Mouse (Mus musculus) neural tube, embryonic 11.5 days (tissue): ENCODE measurements around the gene Plek2. TPM values are rescaled to one million over a fixed set of nuclear protein-coding genes. Genes with fewer than 3 reads are reported as not detected.

Experiments
- ATAC-seq: fragments of 200-750 bp; cut with Nextera tagmentation; 2 replicates; pipeline ENCODE4 v1.8.0; 2017; ENCODE audit warnings: moderate number of reproducible peaks, mild to moderate bottlenecking, moderate TSS enrichment, moderate library complexity; ENCODE audit not compliant: insufficient read depth, low FRiP score, low TSS enrichment
- DNase-seq: peaks from one replicate; pipeline ENCODE4 v3.0.0-alpha.2; 2015; ENCODE audit warnings: low spot score
- H3K27ac ChIP-seq: fragments of 300-500 bp; sonication (generic); 2 replicates; pipeline ENCODE4 v1.5.1; 2014; ENCODE audit warnings: low read depth, mild to moderate bottlenecking, low read length
- H3K27me3 ChIP-seq: fragments of 300-500 bp; sonication (generic); 2 replicates; pipeline ENCODE4 v1.6.1; 2014; ENCODE audit warnings: mild to moderate bottlenecking, low read length, mixed read lengths; ENCODE audit not compliant: control insufficient read depth, insufficient read depth
- H3K36me3 ChIP-seq: fragments of 300-500 bp; sonication (generic); 2 replicates; pipeline ENCODE4 v1.6.1; 2014; ENCODE audit warnings: mild to moderate bottlenecking, low read length, moderate library complexity, mixed read lengths; ENCODE audit not compliant: control insufficient read depth, insufficient read depth
- H3K4me1 ChIP-seq: fragments of 300-500 bp; sonication (generic); 2 replicates; pipeline ENCODE4 v1.6.1; 2014; ENCODE audit warnings: low read length, mixed read lengths; ENCODE audit not compliant: control insufficient read depth, insufficient read depth
- H3K4me2 ChIP-seq: fragments of 300-500 bp; sonication (generic); 2 replicates; pipeline ENCODE4 v1.6.1; 2014; ENCODE audit warnings: low read depth, mild to moderate bottlenecking, moderate library complexity
- H3K4me3 ChIP-seq: fragments of 300-500 bp; sonication (generic); 2 replicates; pipeline ENCODE4 v1.5.1; 2014; ENCODE audit warnings: low read depth, low read length
- H3K9ac ChIP-seq: fragments of 300-500 bp; sonication (generic); 2 replicates; pipeline ENCODE4 v1.6.1; 2014; ENCODE audit warnings: mild to moderate bottlenecking, low read length
- H3K9me3 ChIP-seq: fragments of 300-500 bp; sonication (generic); 2 replicates; pipeline ENCODE4 v1.6.1; 2016; ENCODE audit warnings: low read length; ENCODE audit not compliant: control insufficient read depth
- WGBS: fragments of 180-500 bp; shearing (Covaris S2); extraction: QIAGEN DNeasy Blood & Tissue Kit; methylation state at CpG from one replicate; pipeline ENCODE4 v1.1.7; 2014; 5-methylcytosine and 5-hydroxymethylcytosine counted together
- polyA plus RNA-seq: library from polyadenylated mRNA; unstranded; fragments of >200 nt; fragmentation: Nextera tagmentation; extraction: Ambion mirVana; gene quantifications from 2 replicates; pipeline ENCODE4 v1.2.1, GENCODE M21; 2014

Plek2 gene
- 2.2 and 2.8 TPM in 2 replicates for polyA plus RNA-seq

GRCm38 (mm10) chr12:78906707-78907162, at the start of gene Plek2:
Plek2 (minus strand) TSS chr12:78906964.
- H3K27me3 ChIP-seq = peaks cover 21% of the 10 kb centered on the region
- peak within 1 kb of the TSS; percentile 38 for H3K9ac ChIP-seq
- WGBS = 1% methylated on average over 37 of the region's 38 CpGs
- H3K27ac ChIP-seq = no peak within 1 kb of the TSS
- H3K4me2 ChIP-seq = peak within 1 kb of the TSS; percentile 78
- H3K36me3 ChIP-seq = no peaks in the 10 kb centered on the region
- no peaks in the 10 kb centered on the region for H3K4me1 ChIP-seq
- peak within 1 kb of the TSS; percentile 34 for H3K4me3 ChIP-seq
- no peaks in the 10 kb centered on the region for H3K9me3 ChIP-seq
- ATAC-seq = no peak
- peak; percentile 67 for DNase-seq

DNA sequence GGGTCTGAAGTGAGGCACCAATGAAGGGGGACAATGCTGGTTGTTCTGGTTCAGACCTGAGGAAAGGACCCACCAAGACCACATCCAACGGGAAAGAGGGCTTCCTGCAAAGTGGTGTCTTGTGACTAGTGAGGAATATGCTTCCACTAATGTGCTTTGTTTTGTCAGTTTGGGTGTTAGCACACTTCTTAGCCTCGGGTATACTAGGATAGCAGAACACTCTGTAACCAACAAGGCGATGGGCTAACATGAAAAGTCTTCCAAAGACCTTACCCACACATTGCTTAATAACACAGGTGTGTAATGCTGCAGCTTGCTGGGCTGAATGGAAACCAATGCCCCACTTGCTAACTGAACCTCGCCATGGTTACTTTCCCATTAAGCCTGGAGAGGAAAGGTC, 49.6 kb upstream of the Plek2 start:
- no peaks in the 10 kb centered on the region for H3K4me1 ChIP-seq
- H3K4me2 ChIP-seq = no peak overlapping the region
- WGBS = 87% methylated on average over 4 of the region's 4 CpGs
- no peak overlapping the region for H3K4me3 ChIP-seq
- H3K9me3 ChIP-seq = no peaks in the 10 kb centered on the region; the same call in 1 of the 2 replicates
- H3K27me3 ChIP-seq = no peaks in the 10 kb centered on the region
- no peak overlapping the region for H3K27ac ChIP-seq
- no peak overlapping the region for H3K9ac ChIP-seq
- no peaks in the 10 kb centered on the region for H3K36me3 ChIP-seq
- no peak for ATAC-seq
- no peak for DNase-seq

DNA sequence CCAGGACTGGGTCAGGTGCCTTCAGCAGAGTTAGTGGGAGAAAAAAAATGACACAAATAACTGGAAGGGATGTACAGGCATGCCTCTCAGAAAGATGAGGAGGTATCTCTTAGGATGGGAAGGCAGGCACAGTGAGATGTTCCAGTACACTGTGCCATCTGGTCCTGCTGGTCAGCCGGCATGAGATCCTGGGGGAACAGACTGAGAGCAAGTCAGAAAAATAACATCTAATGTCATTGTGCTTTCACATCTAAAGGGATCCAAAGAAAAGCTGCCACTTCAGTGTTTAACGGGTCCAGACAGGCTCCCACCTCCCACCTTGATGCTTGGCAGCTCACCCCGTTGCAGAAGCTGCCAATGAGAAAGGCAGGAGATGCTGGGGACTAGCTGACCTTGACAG, 45.7 kb upstream of the Plek2 start:
- H3K36me3 ChIP-seq = no peaks in the 10 kb centered on the region
- ATAC-seq = no peak
- WGBS = 55% methylated on average over 3 of the region's 3 CpGs

DNA sequence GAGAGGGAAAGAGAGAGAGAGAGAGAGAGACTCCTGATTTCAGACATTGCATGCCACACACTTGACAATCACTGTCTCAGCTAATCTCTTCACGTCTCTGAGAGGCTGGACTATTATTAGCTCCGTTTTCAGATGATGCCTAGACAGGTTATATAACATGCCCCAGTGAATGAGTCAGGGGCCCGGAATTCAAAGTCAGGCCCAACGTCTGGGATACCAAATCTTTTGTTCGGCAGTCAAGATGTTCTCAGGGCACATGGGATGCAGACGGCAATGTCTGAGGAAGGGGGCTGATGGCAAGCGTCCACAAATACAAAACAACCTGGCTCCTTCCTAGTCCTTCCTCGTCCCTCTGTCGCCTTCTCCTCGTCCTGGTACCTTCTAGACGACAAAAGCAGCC, 45.3 kb upstream of the Plek2 start:
- WGBS = 77% methylated on average over 11 of the region's 11 CpGs
- H3K27me3 ChIP-seq = no peaks in the 10 kb centered on the region
- no peak overlapping the region for H3K4me3 ChIP-seq
- no peak overlapping the region for H3K9ac ChIP-seq
- H3K9me3 ChIP-seq = no peaks in the 10 kb centered on the region; the same call in 1 of the 2 replicates
- no peaks in the 10 kb centered on the region for H3K4me1 ChIP-seq
- DNase-seq (no peak), ATAC-seq (no peak)
- H3K4me2 ChIP-seq = no peak overlapping the region
- no peak overlapping the region for H3K27ac ChIP-seq
- H3K36me3 ChIP-seq = no peaks in the 10 kb centered on the region

More for the DNA sequence above, 45.7 kb upstream of the Plek2 start:
- no peak for DNase-seq
- Histone ChIP-seq H3K9ac (no peak overlapping the region), H3K4me1 (no peaks in the 10 kb centered on the region), H3K27me3 (no peaks in the 10 kb centered on the region), H3K9me3 (no peaks in the 10 kb centered on the region; the same call in 1 of the 2 replicates), H3K4me2 (no peak overlapping the region), H3K27ac (no peak overlapping the region), H3K4me3 (no peak overlapping the region)

GRCm38 (mm10) chr12:78947661-78948060, 40.9 kb upstream of the Plek2 start:
- Histone ChIP-seq H3K36me3 (no peaks in the 10 kb centered on the region), H3K4me3 (no peak overlapping the region), H3K9ac (no peak overlapping the region), H3K27ac (no peak overlapping the region), H3K4me2 (no peak overlapping the region), H3K27me3 (no peaks in the 10 kb centered on the region), H3K9me3 (no peaks in the 10 kb centered on the region), H3K4me1 (no peaks in the 10 kb centered on the region)
- DNase-seq (no peak), ATAC-seq (no peak)
- 60% methylated on average over 5 of the region's 5 CpGs for WGBS

GRCm38 (mm10) chr12:78947161-78947560, 40.4 kb upstream of the Plek2 start:
- DNase-seq = no peak
- WGBS = 87% methylated on average over 6 of the region's 6 CpGs
- no peak overlapping the region for H3K27ac ChIP-seq

GRCm38 (mm10) chr12:78942931-78943330, 36.2 kb upstream of the Plek2 start:
- Histone ChIP-seq H3K4me2 (no peak overlapping the region), H3K27me3 (no peaks in the 10 kb centered on the region), H3K9me3 (no peaks in the 10 kb centered on the region), H3K9ac (no peak overlapping the region), H3K36me3 (no peaks in the 10 kb centered on the region), H3K27ac (no peak overlapping the region), H3K4me3 (no peak overlapping the region), H3K4me1 (no peaks in the 10 kb centered on the region)
- no peak for DNase-seq
- no peak for ATAC-seq
- 88% methylated on average over 6 of the region's 6 CpGs for WGBS

More at GRCm38 (mm10) chr12:78947161-78947560, 40.4 kb upstream of the Plek2 start:
- Histone ChIP-seq H3K36me3 (no peaks in the 10 kb centered on the region), H3K9me3 (no peaks in the 10 kb centered on the region), H3K9ac (no peak overlapping the region), H3K4me1 (no peaks in the 10 kb centered on the region), H3K4me2 (no peak overlapping the region), H3K4me3 (no peak overlapping the region), H3K27me3 (no peaks in the 10 kb centered on the region)
- ATAC-seq = no peak

DNA sequence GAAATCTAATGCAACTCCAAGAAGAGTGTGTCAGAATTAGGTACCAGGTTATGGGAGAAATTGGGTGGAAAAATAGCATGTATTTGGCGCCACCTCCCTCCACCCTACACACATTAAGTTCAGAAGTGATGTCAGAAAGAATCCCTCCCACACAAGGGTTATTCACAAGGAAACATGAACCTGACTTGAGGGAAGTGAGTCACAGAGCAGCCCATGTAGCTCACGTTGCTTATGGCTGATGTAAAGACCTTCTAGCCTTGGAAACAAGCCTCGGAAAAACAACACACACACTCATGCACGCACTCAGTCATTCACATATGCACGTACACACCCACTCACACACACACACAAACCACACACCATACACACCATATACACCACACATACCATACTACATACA, 33.3 kb upstream of the Plek2 start:
- Histone ChIP-seq H3K9ac (no peak overlapping the region), H3K4me2 (no peak overlapping the region), H3K4me1 (no peaks in the 10 kb centered on the region), H3K36me3 (no peaks in the 10 kb centered on the region), H3K4me3 (no peak overlapping the region), H3K27ac (no peak overlapping the region), H3K27me3 (no peaks in the 10 kb centered on the region), H3K9me3 (no peaks in the 10 kb centered on the region)
- DNase-seq = no peak
- no peak for ATAC-seq
- WGBS = 85% methylated on average over 5 of the region's 5 CpGs

- no peak overlapping the region for H3K9ac ChIP-seq
- H3K4me2 ChIP-seq = no peak overlapping the region
- WGBS = 76% methylated on average over 7 of the region's 7 CpGs
- H3K4me3 ChIP-seq = no peak overlapping the region
- H3K4me1 ChIP-seq = no peaks in the 10 kb centered on the region
- DNase-seq = no peak
- H3K9me3 ChIP-seq = no peaks in the 10 kb centered on the region
- no peaks in the 10 kb centered on the region for H3K36me3 ChIP-seq
- H3K27me3 ChIP-seq = no peaks in the 10 kb centered on the region
- H3K27ac ChIP-seq = no peak overlapping the region
- no peak for ATAC-seq
These were observed 32.8 kb upstream of the Plek2 start for GRCm38 (mm10) chr12:78939393-78940037.
